Mouse (Mus musculus): ENCODE measurements at regions not wholly inside any gene's neighbourhood (a gene's known extent, or its start where the extent isn't known, plus 50 kb on each side); places are given as distances from the start of the nearest gene placed in this dataset.
"Not testable (repeated sequence)": the region's sequence is repeated elsewhere in the genome, so short reads cannot be mapped to it uniquely, and the experiment has no call there.

- not testable (repeated sequence) for H3K9me3 ChIP-seq (ENCODE audit: control insufficient read depth, low read length); H3K9ac ChIP-seq (ENCODE audit: low read depth, low read length); H3K27me3 ChIP-seq (replicated peaks; ENCODE audit: control insufficient read depth, insufficient read depth, low read length); H3K27ac ChIP-seq (ENCODE audit: low read depth, low read length); H3K4me1 ChIP-seq (replicated peaks; ENCODE audit: control insufficient read depth, insufficient read depth, low read length); ATAC-seq (replicated peaks; ENCODE audit: low FRiP score); H3K36me3 ChIP-seq (ENCODE audit: control insufficient read depth, insufficient read depth, low read length); H3K4me3 ChIP-seq (ENCODE audit: low read depth, low read length); DNase-seq (ENCODE audit: low spot score); H3K4me2 ChIP-seq
- WGBS: no CpG with 5 or more reads among the region's 12 CpGs
Measured at GRCm38 (mm10) chr14:52972207-52973003, 476.9 kb upstream of the Olfr1507 start.

GRCm38 (mm10) chr14:52962110-52962509 is 466.6 kb upstream of the Olfr1507 start:
- not testable (repeated sequence) for H3K4me1 ChIP-seq (replicated peaks; ENCODE audit: control insufficient read depth, insufficient read depth, low read length); H3K27ac ChIP-seq (ENCODE audit: low read depth, low read length); ATAC-seq (replicated peaks; ENCODE audit: low FRiP score); H3K4me2 ChIP-seq; H3K9ac ChIP-seq (ENCODE audit: low read depth, low read length); H3K9me3 ChIP-seq (ENCODE audit: control insufficient read depth, low read length); H3K36me3 ChIP-seq (ENCODE audit: control insufficient read depth, insufficient read depth, low read length); H3K4me3 ChIP-seq (ENCODE audit: low read depth, low read length); H3K27me3 ChIP-seq (replicated peaks; ENCODE audit: control insufficient read depth, insufficient read depth, low read length); DNase-seq (ENCODE audit: low spot score)
- 53% methylated on average over 3 of the region's 4 CpGs for WGBS

GRCm38 (mm10) chr14:52956515-52956914 is 461.0 kb upstream of the Olfr1507 start:
- WGBS: 100% methylated on average over 2 of the region's 2 CpGs
- not testable (repeated sequence) for H3K9me3 ChIP-seq (ENCODE audit: control insufficient read depth, low read length); H3K9ac ChIP-seq (ENCODE audit: low read depth, low read length)

GRCm38 (mm10) chr14:52944925-52945324 is 449.4 kb upstream of the Olfr1507 start:
- DNase-seq (ENCODE audit: low spot score); H3K9me3 ChIP-seq (ENCODE audit: control insufficient read depth, low read length); H3K4me3 ChIP-seq (ENCODE audit: low read depth, low read length); H3K36me3 ChIP-seq (ENCODE audit: control insufficient read depth, insufficient read depth, low read length); H3K27me3 ChIP-seq (replicated peaks; ENCODE audit: control insufficient read depth, insufficient read depth, low read length); H3K4me1 ChIP-seq (replicated peaks; ENCODE audit: control insufficient read depth, insufficient read depth, low read length); H3K4me2 ChIP-seq; ATAC-seq (replicated peaks; ENCODE audit: low FRiP score); H3K27ac ChIP-seq (ENCODE audit: low read depth, low read length); H3K9ac ChIP-seq (ENCODE audit: low read depth, low read length): not testable (repeated sequence)
- no CpG with 5 or more reads among the region's 3 CpGs for WGBS

More at GRCm38 (mm10) chr14:52956515-52956914, 461.0 kb upstream of the Olfr1507 start:
- H3K4me1 ChIP-seq (replicated peaks; ENCODE audit: control insufficient read depth, insufficient read depth, low read length); H3K4me2 ChIP-seq; H3K27me3 ChIP-seq (replicated peaks; ENCODE audit: control insufficient read depth, insufficient read depth, low read length); H3K27ac ChIP-seq (ENCODE audit: low read depth, low read length); H3K4me3 ChIP-seq (ENCODE audit: low read depth, low read length); ATAC-seq (replicated peaks; ENCODE audit: low FRiP score); DNase-seq (ENCODE audit: low spot score); H3K36me3 ChIP-seq (ENCODE audit: control insufficient read depth, insufficient read depth, low read length): not testable (repeated sequence)

GRCm38 (mm10) chr14:52942438-52942837 is 446.9 kb upstream of the Olfr1507 start:
- not testable (repeated sequence) for H3K4me2 ChIP-seq; H3K36me3 ChIP-seq (ENCODE audit: control insufficient read depth, insufficient read depth, low read length); H3K27me3 ChIP-seq (replicated peaks; ENCODE audit: control insufficient read depth, insufficient read depth, low read length); H3K27ac ChIP-seq (ENCODE audit: low read depth, low read length); ATAC-seq (replicated peaks; ENCODE audit: low FRiP score); H3K9ac ChIP-seq (ENCODE audit: low read depth, low read length); H3K4me3 ChIP-seq (ENCODE audit: low read depth, low read length); DNase-seq (ENCODE audit: low spot score); H3K4me1 ChIP-seq (replicated peaks; ENCODE audit: control insufficient read depth, insufficient read depth, low read length); H3K9me3 ChIP-seq (ENCODE audit: control insufficient read depth, low read length)

GRCm38 (mm10) chr14:52941747-52942146 is 446.2 kb upstream of the Olfr1507 start:
- not testable (repeated sequence) for DNase-seq (ENCODE audit: low spot score); H3K4me1 ChIP-seq (replicated peaks; ENCODE audit: control insufficient read depth, insufficient read depth, low read length); H3K9me3 ChIP-seq (ENCODE audit: control insufficient read depth, low read length); H3K4me2 ChIP-seq; H3K27me3 ChIP-seq (replicated peaks; ENCODE audit: control insufficient read depth, insufficient read depth, low read length); H3K36me3 ChIP-seq (ENCODE audit: control insufficient read depth, insufficient read depth, low read length); H3K27ac ChIP-seq (ENCODE audit: low read depth, low read length); H3K4me3 ChIP-seq (ENCODE audit: low read depth, low read length); ATAC-seq (replicated peaks; ENCODE audit: low FRiP score); H3K9ac ChIP-seq (ENCODE audit: low read depth, low read length)
- WGBS: no CpG with 5 or more reads among the region's 1 CpGs

- H3K9me3 ChIP-seq (ENCODE audit: control insufficient read depth, low read length); H3K27me3 ChIP-seq (replicated peaks; ENCODE audit: control insufficient read depth, insufficient read depth, low read length); H3K27ac ChIP-seq (ENCODE audit: low read depth, low read length); H3K36me3 ChIP-seq (ENCODE audit: control insufficient read depth, insufficient read depth, low read length); H3K4me1 ChIP-seq (replicated peaks; ENCODE audit: control insufficient read depth, insufficient read depth, low read length); H3K4me2 ChIP-seq; ATAC-seq (replicated peaks; ENCODE audit: low FRiP score); H3K9ac ChIP-seq (ENCODE audit: low read depth, low read length); H3K4me3 ChIP-seq (ENCODE audit: low read depth, low read length); DNase-seq (ENCODE audit: low spot score): not testable (repeated sequence)
- no CpG with 5 or more reads among the region's 5 CpGs for WGBS
Measured at GRCm38 (mm10) chr14:52920138-52920537, 424.6 kb upstream of the Olfr1507 start.

GRCm38 (mm10) chr14:52913814-52914213 is 418.3 kb upstream of the Olfr1507 start:
- ATAC-seq (replicated peaks; ENCODE audit: low FRiP score); DNase-seq (ENCODE audit: low spot score); H3K36me3 ChIP-seq (ENCODE audit: control insufficient read depth, insufficient read depth, low read length); H3K9me3 ChIP-seq (ENCODE audit: control insufficient read depth, low read length); H3K4me2 ChIP-seq; H3K27ac ChIP-seq (ENCODE audit: low read depth, low read length); H3K9ac ChIP-seq (ENCODE audit: low read depth, low read length); H3K4me1 ChIP-seq (replicated peaks; ENCODE audit: control insufficient read depth, insufficient read depth, low read length); H3K4me3 ChIP-seq (ENCODE audit: low read depth, low read length); H3K27me3 ChIP-seq (replicated peaks; ENCODE audit: control insufficient read depth, insufficient read depth, low read length): not testable (repeated sequence)
- no CpG with 5 or more reads among the region's 1 CpGs for WGBS

GRCm38 (mm10) chr14:52899629-52900028 is 404.1 kb upstream of the Olfr1507 start:
- not testable (repeated sequence) for H3K27me3 ChIP-seq (replicated peaks; ENCODE audit: control insufficient read depth, insufficient read depth, low read length); H3K9ac ChIP-seq (ENCODE audit: low read depth, low read length); ATAC-seq (replicated peaks; ENCODE audit: low FRiP score); H3K27ac ChIP-seq (ENCODE audit: low read depth, low read length); H3K4me2 ChIP-seq; H3K4me3 ChIP-seq (ENCODE audit: low read depth, low read length); DNase-seq (ENCODE audit: low spot score); H3K4me1 ChIP-seq (replicated peaks; ENCODE audit: control insufficient read depth, insufficient read depth, low read length); H3K36me3 ChIP-seq (ENCODE audit: control insufficient read depth, insufficient read depth, low read length); H3K9me3 ChIP-seq (ENCODE audit: control insufficient read depth, low read length)
- WGBS: no CpG with 5 or more reads among the region's 3 CpGs
